Mouse (Mus musculus) central nervous system, embryonic 14 days (tissue): ENCODE data around the gene Pof1b. TPM values are rescaled to one million over a fixed set of nuclear protein-coding genes. Genes with fewer than 3 reads are reported as not detected.

Experiments
- polyA plus RNA-seq: library from polyadenylated mRNA; depleted of rRNA; stranded (reverse); fragments of >200 nt; gene quantifications from 2 replicates; pipeline ENCODE4 v1.2.3, GENCODE M21; 2012; rRNA removed

The Pof1b gene
- polyA plus RNA-seq: 0.25 TPM in 1 of 2 replicates, not detected in the other

DNA sequence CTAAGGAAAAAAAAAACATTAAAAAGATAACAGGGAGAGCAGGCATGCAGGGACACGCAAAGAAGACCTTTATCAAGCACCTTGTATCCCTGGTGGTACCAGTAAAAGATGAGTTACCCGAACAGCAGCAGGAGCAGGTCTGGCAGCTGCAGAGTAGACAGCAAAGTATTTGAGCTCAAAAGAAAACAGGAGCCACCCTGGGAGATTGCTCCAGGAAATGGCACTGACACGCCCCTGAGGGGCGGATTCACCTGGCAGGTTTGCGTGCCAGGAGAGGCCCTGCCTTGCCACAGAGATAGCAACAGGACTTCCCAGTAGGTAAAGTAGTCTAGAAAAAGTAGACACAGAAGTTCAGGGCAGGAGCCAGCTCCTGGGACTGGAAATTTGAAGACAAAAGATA is at the start of gene Pof1b:
TSS of gene Pof1b (minus strand) at position 144 of the 400 bp plus-strand sequence.

DNA sequence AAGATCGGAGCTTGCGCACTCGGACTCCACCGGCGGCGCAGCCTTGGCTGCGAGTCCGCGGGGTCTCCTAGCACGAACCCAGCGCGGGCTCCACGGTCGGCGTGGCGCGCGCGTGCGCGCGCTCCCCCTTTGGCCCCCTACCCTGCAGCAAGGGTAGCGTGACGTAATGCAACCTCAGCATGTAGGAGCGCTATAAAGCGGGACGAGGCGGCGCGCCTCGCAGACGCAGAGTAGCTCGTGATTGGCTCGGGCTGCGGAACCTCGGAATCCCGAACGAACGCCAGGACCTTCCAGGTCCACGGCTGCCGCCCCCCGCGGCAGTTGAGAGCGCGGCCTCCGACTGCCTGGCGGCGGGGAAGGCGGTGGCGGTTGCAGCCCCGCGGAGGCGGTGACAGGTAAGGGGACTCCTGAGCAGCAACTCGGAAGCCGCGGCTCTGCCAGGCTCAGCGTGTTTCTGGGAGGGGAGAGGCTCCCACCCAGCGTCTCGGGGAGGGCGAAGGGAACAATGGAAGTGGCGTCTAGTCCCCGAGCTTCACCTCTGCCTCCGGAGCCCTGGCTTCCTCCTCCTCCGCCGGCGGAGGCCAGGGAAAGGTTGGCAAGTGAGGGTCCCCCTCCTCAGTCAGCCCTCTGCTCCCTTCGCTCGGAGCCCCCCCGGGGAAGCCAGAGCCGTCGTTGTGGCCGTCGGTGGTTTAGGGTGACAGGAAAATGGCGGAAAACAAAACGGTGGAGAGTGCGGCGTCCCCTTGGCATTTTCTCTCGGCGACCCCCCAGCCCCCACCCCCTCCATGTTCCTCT is 97.7 kb downstream of the Pof1b start, which contains the start of gene Zfp711:
TSS of gene Zfp711 (plus strand) at position 16 of the 795 bp plus-strand sequence.

Other genes starting within 250 kb of the Pof1b start
- gene 2010106E10Rik, start 203.4 kb downstream of the Pof1b start, polyA plus RNA-seq: not detected in 2 replicates
- 24.7 and 28.9 TPM in 2 replicates for gene Zfp711, start 98.1 kb downstream of the Pof1b start, polyA plus RNA-seq